Mouse (Mus musculus): ENCODE data around the gene Plekhn1. TPM values are rescaled to one million over a fixed set of nuclear protein-coding genes. Genes with fewer than 3 reads are reported as not detected.
A peak's percentile ranks its signal among the peaks of the same experiment; 100 is the strongest.

The Plekhn1 gene
- polyA plus RNA-seq, 1 experiment from 2014 or later: 23.9 TPM

GRCm38 (mm10) chr4:156184291-156184954, 50.2 kb downstream of the Plekhn1 start:
- Histone ChIP-seq H3K4me3 (ENCODE audit: low read depth, low read length) (no peak overlapping the region), H3K4me1 (ENCODE audit: control insufficient read depth, insufficient read depth, low read length) (peaks cover 26% of the 10 kb centered on the region), H3K9ac (ENCODE audit: low read depth, low read length) (0 out of 2 replicates have a peak overlapping the region, but pooled peaks have one; percentile 25), H3K9me3 (ENCODE audit: control insufficient read depth, low read length) (no peaks in the 10 kb centered on the region), H3K27ac (replicated peaks; ENCODE audit: low read depth, low read length) (no peak overlapping the region), H3K4me2 (ENCODE audit: low read depth, low read length) (peak overlapping the region; percentile 61), H3K36me3 (ENCODE audit: control insufficient read depth, insufficient read depth, low read length) (peaks cover 35% of the 10 kb centered on the region), H3K27me3 (replicated peaks; ENCODE audit: control insufficient read depth, insufficient read depth, low read length) (no peaks in the 10 kb centered on the region)
- DNase-seq (ENCODE audit: low spot score) (no peak), ATAC-seq (ENCODE audit: low read depth) (0 out of 2 replicates have a peak, but pooled peaks have one; percentile 14)
- 78% methylated on average over 7 of the region's 7 CpGs for WGBS

DNA sequence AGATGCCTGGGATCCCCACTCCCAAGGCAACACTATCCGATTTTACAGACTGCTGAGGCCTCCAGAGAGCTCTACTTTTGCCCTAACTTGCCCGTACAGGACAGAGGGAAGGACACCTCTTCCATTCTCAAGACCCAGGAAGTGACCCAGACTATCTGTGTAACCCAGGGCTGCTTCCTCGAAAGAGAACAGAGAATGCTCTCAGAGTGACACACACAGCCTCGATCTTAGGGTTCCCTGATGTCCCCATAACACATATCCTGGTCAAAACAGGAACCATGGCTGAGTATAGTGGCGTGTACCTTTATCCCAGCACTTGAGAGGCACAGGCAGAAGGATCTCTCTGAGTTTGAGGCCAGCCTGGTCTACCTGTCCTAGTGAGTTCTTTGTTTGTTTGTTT, 50.9 kb downstream of the Plekhn1 start:
- peaks cover 42% of the 10 kb centered on the region for H3K36me3 ChIP-seq (ENCODE audit: control insufficient read depth, insufficient read depth, low read length)

DNA sequence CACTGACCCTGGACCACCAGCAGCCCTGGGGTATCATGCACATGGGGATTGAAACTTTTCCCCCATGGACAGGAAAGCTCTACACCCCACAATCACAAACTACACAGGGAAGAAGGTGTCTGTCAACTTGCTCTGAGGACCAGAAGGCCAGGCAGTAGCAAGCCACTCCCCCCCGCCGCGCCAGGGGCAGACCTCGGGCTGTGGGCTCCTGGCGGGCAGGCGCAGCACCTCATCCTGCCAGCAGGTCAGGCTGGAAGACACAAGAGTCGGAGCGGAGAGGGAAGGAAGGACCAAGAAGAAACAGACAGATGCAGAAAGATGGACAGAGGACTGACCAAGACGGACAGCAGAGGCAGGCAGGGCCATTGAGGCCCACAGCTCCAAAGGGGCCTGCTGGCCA, 57.0 kb downstream of the Plekhn1 start:
- Histone ChIP-seq H3K4me3 (ENCODE audit: low read depth, low read length) (no peak overlapping the region), H3K9me3 (ENCODE audit: control insufficient read depth, low read length) (no peaks in the 10 kb centered on the region), H3K27ac (replicated peaks; ENCODE audit: low read depth, low read length) (no peak overlapping the region), H3K36me3 (ENCODE audit: control insufficient read depth, insufficient read depth, low read length) (peaks cover 84% of the 10 kb centered on the region), H3K4me2 (ENCODE audit: low read depth, low read length) (no peak overlapping the region), H3K9ac (ENCODE audit: low read depth, low read length) (no peak overlapping the region), H3K4me1 (ENCODE audit: control insufficient read depth, insufficient read depth, low read length) (no peaks in the 10 kb centered on the region), H3K27me3 (replicated peaks; ENCODE audit: control insufficient read depth, insufficient read depth, low read length) (no peaks in the 10 kb centered on the region)
- WGBS: 91% methylated on average over 9 of the region's 9 CpGs
- ATAC-seq (ENCODE audit: low read depth) (no peak), DNase-seq (ENCODE audit: low spot score) (no peak)

More for the DNA sequence above, 50.9 kb downstream of the Plekhn1 start:
- Histone ChIP-seq H3K9ac (ENCODE audit: low read depth, low read length) (no peak overlapping the region), H3K9me3 (ENCODE audit: control insufficient read depth, low read length) (no peaks in the 10 kb centered on the region), H3K27ac (replicated peaks; ENCODE audit: low read depth, low read length) (no peak overlapping the region), H3K4me1 (ENCODE audit: control insufficient read depth, insufficient read depth, low read length) (peaks cover 19% of the 10 kb centered on the region), H3K27me3 (replicated peaks; ENCODE audit: control insufficient read depth, insufficient read depth, low read length) (no peaks in the 10 kb centered on the region), H3K4me3 (ENCODE audit: low read depth, low read length) (no peak overlapping the region), H3K4me2 (ENCODE audit: low read depth, low read length) (no peak overlapping the region)
- no peak for DNase-seq (ENCODE audit: low spot score)
- WGBS: 87% methylated on average over 5 of the region's 5 CpGs
- no peak for ATAC-seq (ENCODE audit: low read depth)

DNA sequence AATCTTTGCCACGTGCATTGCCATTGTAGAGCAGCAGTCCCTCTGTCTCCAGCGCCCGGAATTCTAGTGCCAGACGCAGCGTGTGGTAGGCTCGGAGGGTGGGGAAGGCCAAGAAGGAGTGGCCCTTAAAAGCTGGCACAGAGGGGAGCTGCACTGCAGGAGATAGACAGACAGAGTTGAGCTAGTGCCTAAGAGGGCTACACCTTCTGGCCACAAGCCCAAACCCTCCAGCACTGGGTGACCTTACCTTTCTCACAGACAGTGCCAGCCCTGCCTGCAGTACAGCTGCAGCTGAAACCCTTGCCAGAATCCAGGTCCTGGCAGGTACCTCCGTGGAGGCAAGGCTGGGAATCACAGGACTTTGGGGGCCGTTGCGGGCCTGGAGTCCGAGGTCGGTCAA, 62.8 kb downstream of the Plekhn1 start:
- no peaks in the 10 kb centered on the region for H3K27me3 ChIP-seq (replicated peaks; ENCODE audit: control insufficient read depth, insufficient read depth, low read length)
- no peaks in the 10 kb centered on the region for H3K4me1 ChIP-seq (ENCODE audit: control insufficient read depth, insufficient read depth, low read length)
- no peaks in the 10 kb centered on the region for H3K9me3 ChIP-seq (ENCODE audit: control insufficient read depth, low read length)
- H3K27ac ChIP-seq (replicated peaks; ENCODE audit: low read depth, low read length): no peak overlapping the region
- H3K4me3 ChIP-seq (ENCODE audit: low read depth, low read length): no peak overlapping the region
- no peak overlapping the region for H3K9ac ChIP-seq (ENCODE audit: low read depth, low read length)
- WGBS: 95% methylated on average over 11 of the region's 11 CpGs
- no peak overlapping the region for H3K4me2 ChIP-seq (ENCODE audit: low read depth, low read length)
- H3K36me3 ChIP-seq (ENCODE audit: control insufficient read depth, insufficient read depth, low read length): peaks cover 99% of the 10 kb centered on the region
- DNase-seq (ENCODE audit: low spot score): no peak
- ATAC-seq (ENCODE audit: low read depth): no peak

Small RNAs within 50 kb of the gene (microRNA-seq; reads per million reads assigned to microRNA genes)
- gene Mir7658 (ENCODE audit: borderline number of aligned reads): 2.5 reads per million, percentile 11 among the genes with 10 or more reads in this experiment

Other genes starting within 250 kb of the Plekhn1 start
- 14.7 and 17.5 TPM in 2 replicates for gene B3galt6, start 242.2 kb downstream of the Plekhn1 start, polyA plus RNA-seq (2014; fragmentation: Nextera tagmentation; extraction: Ambion mirVana)
- gene Sdf4, start 242.0 kb downstream of the Plekhn1 start, polyA plus RNA-seq (2014; fragmentation: Nextera tagmentation; extraction: Ambion mirVana): 164 and 181 TPM in 2 replicates
- 0.25 and 0.42 TPM in 2 replicates for gene Tnfrsf4, start 221.0 kb downstream of the Plekhn1 start, polyA plus RNA-seq (2014; fragmentation: Nextera tagmentation; extraction: Ambion mirVana)
- gene Tnfrsf18, start 208.7 kb downstream of the Plekhn1 start, polyA plus RNA-seq (2014; fragmentation: Nextera tagmentation; extraction: Ambion mirVana): 2.7 and 3.1 TPM in 2 replicates
- 1.2 and 2.8 TPM in 2 replicates for gene Ttll10, start 175.4 kb downstream of the Plekhn1 start, polyA plus RNA-seq (2014; fragmentation: Nextera tagmentation; extraction: Ambion mirVana)
- 26.6 and 30.9 TPM in 2 replicates for gene 9430015G10Rik, start 124.9 kb downstream of the Plekhn1 start, polyA plus RNA-seq (2014; fragmentation: Nextera tagmentation; extraction: Ambion mirVana)
- 0.31 and 0.45 TPM in 2 replicates for gene Rnf223, start 104.3 kb downstream of the Plekhn1 start, polyA plus RNA-seq (2014; fragmentation: Nextera tagmentation; extraction: Ambion mirVana)
- 68.4 and 79.1 TPM in 2 replicates for gene Agrn, start 37.4 kb downstream of the Plekhn1 start, polyA plus RNA-seq (2014; fragmentation: Nextera tagmentation; extraction: Ambion mirVana)
- 0.67 and 1.2 TPM in 2 replicates for gene Isg15, start 34.0 kb downstream of the Plekhn1 start, polyA plus RNA-seq (2014; fragmentation: Nextera tagmentation; extraction: Ambion mirVana)
- gene AW011738, start 31.6 kb downstream of the Plekhn1 start, polyA plus RNA-seq (2014; fragmentation: Nextera tagmentation; extraction: Ambion mirVana): 0.74 and 0.79 TPM in 2 replicates
- 1.5 and 2.2 TPM in 2 replicates for gene Perm1, start 19.0 kb downstream of the Plekhn1 start, polyA plus RNA-seq (2014; fragmentation: Nextera tagmentation; extraction: Ambion mirVana)
- gene Noc2l, start 1.2 kb upstream of the Plekhn1 start, polyA plus RNA-seq (2014; fragmentation: Nextera tagmentation; extraction: Ambion mirVana): 56.5 and 59.5 TPM in 2 replicates
- 0.35 and 0.56 TPM in 2 replicates for gene Samd11, start 20.8 kb upstream of the Plekhn1 start, polyA plus RNA-seq (2014; fragmentation: Nextera tagmentation; extraction: Ambion mirVana)
- not detected in 2 replicates for gene Vmn2r-ps159, start 96.2 kb upstream of the Plekhn1 start, polyA plus RNA-seq (2014; fragmentation: Nextera tagmentation; extraction: Ambion mirVana)